Mouse (Mus musculus) kidney, embryonic 16.5 days (tissue): ENCODE measurements around the gene Cherp. TPM values are rescaled to one million over a fixed set of nuclear protein-coding genes. Genes with fewer than 3 reads are reported as not detected.
A peak's percentile ranks its signal among the peaks of the same experiment; 100 is the strongest.

ENCODE experiments used
- ATAC-seq: fragments of 200-750 bp; cut with Nextera tagmentation; 2 replicates; pipeline ENCODE4 v1.8.0; 2017; ENCODE audit warnings: moderate TSS enrichment; ENCODE audit not compliant: low FRiP score, low TSS enrichment
- H3K27ac ChIP-seq: fragments of 300-500 bp; sonication (generic); 2 replicates; pipeline ENCODE4 v1.5.1; 2014; ENCODE audit warnings: low read length
- H3K27me3 ChIP-seq: fragments of 300-500 bp; sonication (generic); 2 replicates; pipeline ENCODE4 v1.6.1; 2014; ENCODE audit warnings: low read length, control low read depth, mixed read lengths; ENCODE audit not compliant: insufficient read depth
- H3K36me3 ChIP-seq: fragments of 300-500 bp; sonication (generic); 2 replicates; pipeline ENCODE4 v1.6.1; 2014; ENCODE audit warnings: low read length, control low read depth, mixed read lengths; ENCODE audit not compliant: insufficient read depth
- H3K4me1 ChIP-seq: fragments of 300-500 bp; sonication (generic); 2 replicates; pipeline ENCODE4 v1.6.1; 2014; ENCODE audit warnings: low read length, control low read depth, mixed read lengths; ENCODE audit not compliant: insufficient read depth
- H3K4me2 ChIP-seq: fragments of 300-500 bp; sonication (generic); replicated peaks from 2 replicates; pipeline ENCODE4 v1.6.1; 2014; ENCODE audit warnings: low read depth, low read length
- H3K4me3 ChIP-seq: fragments of 300-500 bp; sonication (generic); 2 replicates; pipeline ENCODE4 v1.5.1; 2014; ENCODE audit warnings: mild to moderate bottlenecking, low read length
- H3K9ac ChIP-seq: fragments of 300-500 bp; sonication (generic); replicated peaks from 2 replicates; pipeline ENCODE4 v1.6.1; 2014; ENCODE audit warnings: low read length
- H3K9me3 ChIP-seq: fragments of 300-500 bp; sonication (generic); 2 replicates; pipeline ENCODE4 v1.6.1; 2016; ENCODE audit warnings: low read length, control low read depth
- WGBS: fragments of 180-500 bp; shearing (Covaris S2); extraction: QIAGEN DNeasy Blood & Tissue Kit; methylation state at CpG from one replicate; pipeline ENCODE4 v1.1.7; 2014; 5-methylcytosine and 5-hydroxymethylcytosine counted together
- polyA plus RNA-seq: library from polyadenylated mRNA; unstranded; fragments of >200 nt; fragmentation: Nextera tagmentation; extraction: Ambion mirVana; gene quantifications from 2 replicates; pipeline ENCODE4 v1.2.1, GENCODE M21; 2015

The Cherp gene
- polyA plus RNA-seq, 1 experiment from 2014 or later: 64.6 TPM

GRCm38 (mm10) chr8:72499521-72500284 is 24.7 kb upstream of the Cherp start:
- no peaks in the 10 kb centered on the region for H3K27me3 ChIP-seq
- H3K4me1 ChIP-seq: no peaks in the 10 kb centered on the region
- H3K27ac ChIP-seq: no peak overlapping the region
- no peak overlapping the region for H3K9ac ChIP-seq
- 91% methylated on average over 2 of the region's 2 CpGs for WGBS
- peaks cover 37% of the 10 kb centered on the region for H3K36me3 ChIP-seq
- no peak overlapping the region for H3K4me2 ChIP-seq
- ATAC-seq: no peak
- H3K4me3 ChIP-seq: no peak overlapping the region
- no peaks in the 10 kb centered on the region for H3K9me3 ChIP-seq

- peaks cover 7% of the 10 kb centered on the region for H3K4me1 ChIP-seq
- 89% methylated on average over 4 of the region's 4 CpGs for WGBS
- no peak overlapping the region for H3K27ac ChIP-seq
- no peak overlapping the region for H3K9ac ChIP-seq
- peaks cover 32% of the 10 kb centered on the region for H3K36me3 ChIP-seq
- ATAC-seq: no peak
- no peaks in the 10 kb centered on the region for H3K27me3 ChIP-seq
- no peak overlapping the region for H3K4me2 ChIP-seq
- no peak overlapping the region for H3K4me3 ChIP-seq
- no peaks in the 10 kb centered on the region for H3K9me3 ChIP-seq
These were observed 23.5 kb upstream of the Cherp start for GRCm38 (mm10) chr8:72498527-72498926.

GRCm38 (mm10) chr8:72497911-72498310 is 22.9 kb upstream of the Cherp start:
- Histone ChIP-seq H3K9ac (no peak overlapping the region), H3K27ac (no peak overlapping the region), H3K9me3 (no peaks in the 10 kb centered on the region), H3K4me1 (peaks cover 12% of the 10 kb centered on the region), H3K4me2 (no peak overlapping the region), H3K36me3 (peaks cover 31% of the 10 kb centered on the region), H3K27me3 (no peaks in the 10 kb centered on the region), H3K4me3 (no peak overlapping the region)
- no peak for ATAC-seq
- WGBS: 64% methylated on average over 1 of the region's 1 CpGs

- Histone ChIP-seq H3K27ac (no peak overlapping the region), H3K9ac (no peak overlapping the region), H3K36me3 (peaks cover 24% of the 10 kb centered on the region), H3K9me3 (no peaks in the 10 kb centered on the region), H3K4me1 (peaks cover 17% of the 10 kb centered on the region), H3K4me3 (no peak overlapping the region), H3K27me3 (no peaks in the 10 kb centered on the region), H3K4me2 (no peak overlapping the region)
- ATAC-seq: no peak
- 91% methylated on average over 19 of the region's 19 CpGs for WGBS
These were observed 21.2 kb upstream of the Cherp start for GRCm38 (mm10) chr8:72496217-72496616.

GRCm38 (mm10) chr8:72495411-72496111 is 20.5 kb upstream of the Cherp start:
- peaks cover 24% of the 10 kb centered on the region for H3K36me3 ChIP-seq

GRCm38 (mm10) chr8:72493381-72493780 is 18.4 kb upstream of the Cherp start:
- H3K36me3 ChIP-seq: peaks cover 31% of the 10 kb centered on the region
- H3K27me3 ChIP-seq: no peaks in the 10 kb centered on the region
- WGBS: 12% methylated on average over 8 of the region's 8 CpGs
- peak overlapping the region; percentile 94 for H3K4me3 ChIP-seq
- H3K27ac ChIP-seq: peak overlapping the region; percentile 76
- ATAC-seq: no peak
- H3K4me1 ChIP-seq: peaks cover 20% of the 10 kb centered on the region
- H3K9ac ChIP-seq: peak overlapping the region; percentile 77
- H3K9me3 ChIP-seq: no peaks in the 10 kb centered on the region
- H3K4me2 ChIP-seq: peak overlapping the region; percentile 69

More at GRCm38 (mm10) chr8:72495411-72496111, 20.5 kb upstream of the Cherp start:
- Histone ChIP-seq H3K4me1 (peaks cover 20% of the 10 kb centered on the region), H3K9ac (no peak overlapping the region), H3K27ac (no peak overlapping the region), H3K4me2 (no peak overlapping the region), H3K9me3 (no peaks in the 10 kb centered on the region), H3K27me3 (no peaks in the 10 kb centered on the region), H3K4me3 (no peak overlapping the region)
- ATAC-seq: no peak
- 87% methylated on average over 23 of the region's 23 CpGs for WGBS

GRCm38 (mm10) chr8:72492622-72493081 is 17.6 kb upstream of the Cherp start:
- H3K4me2 ChIP-seq: peak overlapping the region; percentile 69
- under 1% methylated on average over 49 of the region's 56 CpGs for WGBS
- H3K27ac ChIP-seq: peak overlapping the region; percentile 76
- H3K4me1 ChIP-seq: peaks cover 20% of the 10 kb centered on the region
- H3K9ac ChIP-seq: peak overlapping the region; percentile 85
- no peaks in the 10 kb centered on the region for H3K9me3 ChIP-seq
- ATAC-seq: peak; percentile 98
- peaks cover 39% of the 10 kb centered on the region for H3K36me3 ChIP-seq
- peak overlapping the region; percentile 94 for H3K4me3 ChIP-seq
- H3K27me3 ChIP-seq: no peaks in the 10 kb centered on the region

GRCm38 (mm10) chr8:72491680-72492621 is 16.9 kb upstream of the Cherp start, which contains the start of gene Slc35e1:
Gene Slc35e1 (minus strand): TSS chr8:72492614.
- Histone ChIP-seq H3K9me3 (no peaks in the 10 kb centered on the region), H3K4me2 (peak within 1 kb of the TSS; percentile 69), H3K4me3 (peak within 1 kb of the TSS; percentile 94), H3K27me3 (no peaks in the 10 kb centered on the region), H3K36me3 (peaks cover 44% of the 10 kb centered on the region), H3K9ac (peak within 1 kb of the TSS; percentile 85), H3K27ac (peak within 1 kb of the TSS; percentile 76), H3K4me1 (peaks cover 20% of the 10 kb centered on the region)
- WGBS: under 1% methylated on average over 86 of the region's 98 CpGs
- ATAC-seq: peak; percentile 53

GRCm38 (mm10) chr8:72491017-72491416 is 16.0 kb upstream of the Cherp start:
- Histone ChIP-seq H3K4me2 (peak overlapping the region; percentile 69), H3K4me1 (peaks cover 20% of the 10 kb centered on the region), H3K27me3 (no peaks in the 10 kb centered on the region), H3K4me3 (peak overlapping the region; percentile 94), H3K36me3 (peaks cover 39% of the 10 kb centered on the region), H3K9me3 (no peaks in the 10 kb centered on the region), H3K27ac (no peak overlapping the region), H3K9ac (peak overlapping the region; percentile 85)
- WGBS: 84% methylated on average over 2 of the region's 2 CpGs
- no peak for ATAC-seq
